Mouse (Mus musculus) cortical plate, adult 2 months (tissue): Measurements from ENCODE around the gene Pip4k2a.

ENCODE experiments used
- CTCF ChIP-seq: fragments of 200-500 bp; IDR thresholded peaks from 2 replicates; pipeline ENCODE4 v1.5.1; 2011; ENCODE audit warnings: mild to moderate bottlenecking, control low read depth, low read length; ENCODE audit not compliant: insufficient read depth; ENCODE audit errors: extremely low read depth
- POLR2A ChIP-seq: fragments of 200-500 bp; IDR thresholded peaks from 2 replicates; pipeline ENCODE4 v1.6.1; 2011; ENCODE audit warnings: mild to moderate bottlenecking, low read length, control low read depth; ENCODE audit not compliant: insufficient read depth; ENCODE audit errors: extremely low read depth

DNA sequence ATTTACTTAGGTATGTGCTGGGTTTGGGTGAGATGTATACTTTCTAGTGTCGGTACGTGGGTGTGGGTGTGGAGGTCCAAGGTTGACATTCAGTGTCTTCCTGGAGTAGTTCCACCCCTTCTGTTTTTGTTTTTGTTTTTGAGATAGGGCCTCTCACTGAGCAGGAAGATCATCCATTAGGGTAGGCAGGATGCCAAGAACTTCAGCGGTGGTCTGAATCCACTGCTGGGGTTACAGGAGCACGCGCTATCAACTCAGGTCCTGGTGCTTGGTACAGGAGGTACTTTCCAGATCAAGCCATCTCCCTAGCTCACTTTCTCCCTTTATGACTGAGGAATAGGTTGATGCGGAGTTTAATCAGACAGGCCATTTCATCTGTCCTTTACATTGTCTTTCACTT, 88.2 kb downstream of the Pip4k2a start:
- no peak for TF ChIP-seq CTCF
- no peak for TF ChIP-seq POLR2A
